In the genomic region with DNA sequence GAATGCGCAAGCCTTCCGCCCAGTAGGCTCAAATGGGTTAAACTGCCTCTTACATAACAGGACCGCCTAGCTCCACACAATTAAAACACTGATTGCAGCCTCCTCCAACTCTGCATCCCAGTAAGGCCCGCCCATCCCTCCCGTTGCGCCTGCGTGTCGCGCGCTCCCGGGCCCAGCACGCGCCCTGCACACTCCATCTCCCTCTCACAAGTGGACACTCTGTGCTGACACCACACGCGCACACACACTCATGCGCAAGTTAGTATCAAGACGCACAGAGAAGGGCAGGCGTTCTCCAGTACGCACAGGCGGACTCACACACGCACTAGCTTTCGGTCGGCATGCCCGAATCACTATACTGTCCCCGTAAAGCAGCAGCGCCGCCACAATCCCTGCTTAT, we compare ENCODE assay signal across 8 mouse cellular contexts. TPM values are rescaled to one million over a fixed set of nuclear protein-coding genes. Genes with fewer than 3 reads are reported as not detected.
DNase-seq lines count a peak whose midpoint lies in the region; ATAC-seq and TF ChIP-seq lines count a peak whose summit lies in the region.

No protein-coding gene starts in this region.

- H3K27me3 ChIP-seq in midbrain, embryonic 11.5 days (ENCODE audit: control insufficient read depth, insufficient read depth, low read length): no peaks in the 10 kb centered on the region; the same call in 1 of the 2 replicates
- 0 out of 2 replicates have a peak, but pooled peaks cover 3% of the 10 kb centered on the region for H3K27me3 ChIP-seq in stomach, embryonic 14.5 days (ENCODE audit: control insufficient read depth, insufficient read depth, low read length)
- peaks cover 4% of the 10 kb centered on the region; the same call in 1 of the 2 replicates for H3K27me3 ChIP-seq in thymus, adult 2 months (ENCODE audit: control insufficient read depth, insufficient read depth, low read length)

- H3K27ac ChIP-seq in midbrain, embryonic 11.5 days (ENCODE audit: low read depth, low read length): peak overlapping the region; percentile 69
- peak overlapping the region; percentile 45; the same call in 1 of the 2 replicates for H3K27ac ChIP-seq in stomach, embryonic 14.5 days (ENCODE audit: low read length)
- H3K27ac ChIP-seq in thymus, adult 2 months (ENCODE audit: control insufficient read depth, insufficient read depth, low read length): no peak overlapping the region

- TF ChIP-seq CTCF in thymus, adult 2 months (IDR thresholded peaks at IDR 0.05; ENCODE audit: borderline replicate concordance, control insufficient read depth, extremely low read depth, insufficient read depth, low read length, poor library complexity): no peak

- TF ChIP-seq POLR2A in thymus, adult 2 months (IDR thresholded peaks at IDR 0.05; ENCODE audit: control insufficient read depth, extremely low read depth, insufficient read depth, low read length, poor library complexity): no peak

- H3K4me1 ChIP-seq in midbrain, embryonic 11.5 days (ENCODE audit: control insufficient read depth, insufficient read depth, low read length): peaks cover 11% of the 10 kb centered on the region
- H3K4me1 ChIP-seq in stomach, embryonic 14.5 days (ENCODE audit: control insufficient read depth, insufficient read depth, low read length): no peaks in the 10 kb centered on the region
- H3K4me1 ChIP-seq in thymus, adult 2 months (replicated peaks; ENCODE audit: control insufficient read depth, insufficient read depth, low read length): peaks cover 3% of the 10 kb centered on the region

- no peaks in the 10 kb centered on the region for H3K9me3 ChIP-seq in midbrain, embryonic 11.5 days (ENCODE audit: control insufficient read depth, low read length)
- H3K9me3 ChIP-seq in stomach, embryonic 14.5 days (ENCODE audit: control insufficient read depth, low read depth, low read length): no peaks in the 10 kb centered on the region

- WGBS in midbrain, embryonic 11.5 days: under 1% methylated on average over 27 of the region's 27 CpGs
- WGBS in stomach, embryonic 14.5 days: 0% methylated on average over 27 of the region's 27 CpGs
- WGBS in thymus, adult 2 months: 3% methylated on average over 27 of the region's 27 CpGs

- peak overlapping the region; percentile 47 for H3K4me3 ChIP-seq in midbrain, embryonic 11.5 days (ENCODE audit: low read depth, low read length)
- peak overlapping the region; percentile 45 for H3K4me3 ChIP-seq in stomach, embryonic 14.5 days (ENCODE audit: low read depth, low read length)
- H3K4me3 ChIP-seq in thymus, adult 2 months (ENCODE audit: control insufficient read depth, insufficient read depth, low read length): no peak overlapping the region

- peak; percentile 74 for DNase-seq in adrenal gland, postnatal 10 days
- DNase-seq in embryo, embryonic 9.5 days (ENCODE audit: extremely low spot score): peak; percentile 84
- peak; percentile 28 for DNase-seq in kidney, adult 11 months
- peak; percentile 90 to 93 for DNase-seq in left cerebral cortex, postnatal 36 days (ENCODE audit: low spot score in 2 of 2)
- DNase-seq in midbrain, embryonic 11.5 days (ENCODE audit: low spot score, missing footprints): peak; percentile 98
- no peak for DNase-seq in thymus, adult 2 months

- intact Hi-C loops in left cerebral cortex, postnatal 36 days (cut with DNase I): loop anchor here (5.0 to 10.0 kb wide), 10 partner anchors 82 to 1963 kb away; a partner anchor contains a TSS

- no peaks in the 10 kb centered on the region for H3K36me3 ChIP-seq in midbrain, embryonic 11.5 days (ENCODE audit: control insufficient read depth, insufficient read depth, low read length)
- no peaks in the 10 kb centered on the region for H3K36me3 ChIP-seq in stomach, embryonic 14.5 days (ENCODE audit: control insufficient read depth, insufficient read depth, low read length)
- no peaks in the 10 kb centered on the region for H3K36me3 ChIP-seq in thymus, adult 2 months (ENCODE audit: control insufficient read depth, insufficient read depth, low read length)

- H3K9ac ChIP-seq in midbrain, embryonic 11.5 days (ENCODE audit: low read length): peak overlapping the region; percentile 64
- no peak overlapping the region for H3K9ac ChIP-seq in stomach, embryonic 14.5 days (replicated peaks; ENCODE audit: low read depth, low read length)

- peak; percentile 29 for ATAC-seq in granulocyte monocyte progenitor cell, adult 5-6 weeks (replicated peaks; ENCODE audit: poor library complexity, severe bottlenecking)
- ATAC-seq in midbrain, embryonic 11.5 days (ENCODE audit: low FRiP score): peak; percentile 85
- ATAC-seq in stomach, embryonic 14.5 days (ENCODE audit: insufficient number of reproducible peaks, insufficient read depth, low FRiP score, low read depth): peak; percentile 84

- peak overlapping the region; percentile 60 for H3K4me2 ChIP-seq in midbrain, embryonic 11.5 days
- peak overlapping the region; percentile 91 for H3K4me2 ChIP-seq in stomach, embryonic 14.5 days (replicated peaks; ENCODE audit: low read depth, low read length)

RNA-seq across cellular contexts. Expression of a gene that starts 0.8 kb away (rescaled TPM):
- total RNA-seq in adrenal gland, postnatal 10 days (2021): 1 to 10 TPM; 6.7 to 7.9 TPM
- not detected in 2 replicates for total RNA-seq in granulocyte monocyte progenitor cell, adult 5-6 weeks (2014; fragmentation: Nextera tagmentation)
- total RNA-seq in granulocyte monocyte progenitor cell, adult 5-6 weeks (2017): not detected in 2 replicates
- 100 to 1,000 TPM; 187 to 266 TPM for total RNA-seq in left cerebral cortex, postnatal 36 days (2021)
- polyA plus RNA-seq in midbrain, embryonic 11.5 days (2014; fragmentation: Nextera tagmentation; extraction: Ambion mirVana): 4.1 and 4.4 TPM in 2 replicates
- polyA plus RNA-seq in stomach, embryonic 14.5 days (2014; fragmentation: Nextera tagmentation; extraction: Ambion mirVana): 9.1 and 9.8 TPM in 2 replicates
- 0.24 and 0.67 TPM in 2 replicates for polyA plus RNA-seq in thymus, adult 2 months (2012; rRNA removed)

Comparison
In these comparisons a context has a peak if more than half of its experiments do, and no peak if none do; other contexts are left out.
1. ATAC-seq: peak in every context shown above with its lines; median percentile 85 in midbrain, embryonic 11.5 days; 84 in stomach, embryonic 14.5 days; 29 in granulocyte monocyte progenitor cell, adult 5-6 weeks.
2. RNA of a gene that starts 0.8 kb away (total RNA-seq): 187 to 266 TPM in left cerebral cortex, postnatal 36 days; 6.7 to 7.9 TPM in adrenal gland, postnatal 10 days and not detected in granulocyte monocyte progenitor cell, adult 5-6 weeks; every median in the first group is over 10 times any median in the second.